Mouse (Mus musculus): ENCODE data around the gene Abl1. TPM values are rescaled to one million over a fixed set of nuclear protein-coding genes. Genes with fewer than 3 reads are reported as not detected.

The Abl1 gene
- polyA plus RNA-seq, 1 experiment from 2014 or later, result 43.7 TPM

DNA sequence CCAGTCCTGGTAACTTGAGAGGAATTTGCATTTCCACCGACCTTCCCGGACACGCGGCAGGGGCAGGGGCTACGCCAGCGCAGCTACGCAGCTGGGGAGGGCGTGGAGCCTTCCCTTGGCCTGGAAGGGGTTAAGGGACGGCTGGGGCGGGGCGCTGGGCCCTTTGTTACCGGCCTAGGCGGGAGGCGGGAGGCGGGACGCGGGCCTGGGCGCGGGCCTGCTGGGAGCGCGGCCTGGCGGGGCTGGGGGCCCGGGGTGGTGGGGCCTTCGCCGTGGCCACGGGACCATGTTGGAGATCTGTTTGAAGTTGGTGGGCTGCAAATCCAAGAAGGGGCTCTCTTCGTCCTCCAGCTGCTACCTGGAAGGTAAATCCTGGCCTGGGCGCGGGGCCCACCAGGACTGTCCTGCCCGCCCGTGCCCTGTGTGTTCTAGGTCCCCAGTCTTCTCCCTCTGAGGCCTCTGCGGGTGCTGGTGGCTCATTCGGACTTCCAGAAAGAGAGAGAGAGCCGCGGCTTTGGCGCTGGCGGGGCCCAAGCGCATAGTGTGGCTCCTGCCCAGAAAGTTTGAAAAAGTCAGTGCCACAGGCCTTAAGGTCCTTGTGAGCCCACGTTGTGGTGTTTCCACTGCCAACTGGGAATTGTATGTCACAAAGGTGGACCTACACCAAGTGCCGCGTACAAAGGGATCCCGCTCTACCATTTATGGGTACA is 71.7 kb downstream of the Abl1 start:
- Histone ChIP-seq H3K27ac (ENCODE audit: low read length) (peak overlapping the region; percentile 97), H3K4me2 (replicated peaks; ENCODE audit: low read depth, low read length) (peak overlapping the region; percentile 87), H3K9ac (replicated peaks; ENCODE audit: low read length) (peak overlapping the region; percentile 99), H3K4me1 (ENCODE audit: insufficient read depth, low read length) (peaks cover 43% of the 10 kb centered on the region), H3K4me3 (ENCODE audit: low read length) (peak overlapping the region; percentile 88), H3K27me3 (ENCODE audit: insufficient read depth, low read length) (no peaks in the 10 kb centered on the region), H3K9me3 (ENCODE audit: low read length) (no peaks in the 10 kb centered on the region), H3K36me3 (ENCODE audit: insufficient read depth, low read length) (no peaks in the 10 kb centered on the region)
- WGBS, result 0% methylated on average over 29 of the region's 42 CpGs
- peak; percentile 94 for ATAC-seq (ENCODE audit: low FRiP score, low TSS enrichment)

DNA sequence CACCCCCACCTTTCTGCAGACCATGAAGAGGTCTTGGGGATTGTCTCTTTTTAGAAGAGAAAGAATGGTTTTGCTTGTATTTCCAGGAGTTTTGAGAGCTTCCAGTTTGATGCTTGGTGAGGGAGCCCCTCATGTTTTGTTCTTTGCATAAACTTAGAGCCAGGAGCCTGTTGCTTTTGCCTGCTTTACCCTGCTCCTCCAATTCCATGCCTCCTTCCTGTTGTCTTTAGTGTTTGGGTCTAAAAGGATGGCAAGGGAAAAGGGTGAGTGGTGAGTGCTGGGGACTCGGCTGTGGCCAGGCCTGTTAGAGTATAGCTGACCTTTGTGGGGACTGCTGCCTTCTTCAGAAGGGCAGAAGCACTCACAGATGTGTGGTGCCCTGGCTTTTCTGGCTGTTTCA is 72.3 kb downstream of the Abl1 start:
- no peak for ATAC-seq (ENCODE audit: low FRiP score, low TSS enrichment)
- Histone ChIP-seq H3K9me3 (ENCODE audit: low read length) (no peaks in the 10 kb centered on the region), H3K27ac (ENCODE audit: low read length) (peak overlapping the region; percentile 97), H3K4me2 (replicated peaks; ENCODE audit: low read depth, low read length) (peak overlapping the region; percentile 87), H3K27me3 (ENCODE audit: insufficient read depth, low read length) (no peaks in the 10 kb centered on the region), H3K4me3 (ENCODE audit: low read length) (peak overlapping the region; percentile 88), H3K36me3 (ENCODE audit: insufficient read depth, low read length) (no peaks in the 10 kb centered on the region), H3K4me1 (ENCODE audit: insufficient read depth, low read length) (peaks cover 48% of the 10 kb centered on the region), H3K9ac (replicated peaks; ENCODE audit: low read length) (peak overlapping the region; percentile 99)
- WGBS, result 0% methylated on average over 1 of the region's 1 CpGs

DNA sequence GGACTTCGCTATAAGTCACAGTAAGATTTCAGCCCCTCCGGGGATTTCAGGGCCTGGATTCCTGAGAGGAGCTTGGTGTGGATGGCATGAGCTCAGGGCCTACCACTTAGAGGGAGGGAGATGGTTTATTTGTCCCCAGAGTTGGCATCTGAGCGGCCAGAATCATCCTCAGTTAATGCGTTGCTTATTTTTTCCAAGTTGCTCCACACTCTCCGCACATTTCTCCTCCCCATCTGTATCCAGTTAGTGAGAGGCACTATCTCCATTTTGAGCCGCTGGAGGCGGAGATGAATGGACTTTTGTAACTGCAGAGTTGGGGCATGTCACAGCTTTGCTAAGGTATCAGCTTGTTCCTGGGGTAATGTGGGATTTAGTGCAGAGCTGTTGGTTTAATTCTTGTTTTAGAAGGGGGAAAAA is 72.9 kb downstream of the Abl1 start:
- H3K9me3 ChIP-seq (ENCODE audit: low read length), result no peaks in the 10 kb centered on the region
- WGBS, result 4% methylated on average over 7 of the region's 7 CpGs
- peak overlapping the region; percentile 97 for H3K27ac ChIP-seq (ENCODE audit: low read length)
- peak overlapping the region; percentile 99 for H3K9ac ChIP-seq (replicated peaks; ENCODE audit: low read length)
- H3K27me3 ChIP-seq (ENCODE audit: insufficient read depth, low read length), result no peaks in the 10 kb centered on the region
- peak overlapping the region; percentile 88 for H3K4me3 ChIP-seq (ENCODE audit: low read length)
- H3K4me1 ChIP-seq (ENCODE audit: insufficient read depth, low read length), result peaks cover 54% of the 10 kb centered on the region
- no peak for ATAC-seq (ENCODE audit: low FRiP score, low TSS enrichment)
- peak overlapping the region; percentile 87 for H3K4me2 ChIP-seq (replicated peaks; ENCODE audit: low read depth, low read length)
- no peaks in the 10 kb centered on the region for H3K36me3 ChIP-seq (ENCODE audit: insufficient read depth, low read length)

DNA sequence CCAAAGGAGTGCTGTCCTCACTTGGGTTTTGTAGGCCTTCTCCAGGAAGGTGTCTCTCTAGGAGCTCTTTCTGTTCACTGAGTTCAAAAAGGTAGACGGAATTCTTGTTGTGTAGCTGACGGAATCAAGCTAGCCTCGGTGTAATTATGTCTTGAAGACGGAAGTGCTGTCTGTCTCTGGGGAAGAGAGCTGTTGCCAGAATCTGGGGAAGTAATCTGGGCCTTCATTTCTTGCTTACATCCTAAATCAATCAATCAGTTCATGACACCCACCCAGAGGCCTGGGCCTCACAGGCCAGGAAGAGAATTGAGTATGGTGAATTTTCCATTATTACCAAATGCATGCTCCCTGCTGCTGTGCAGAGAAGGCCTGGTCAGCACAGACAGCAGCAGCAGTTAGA is 73.4 kb downstream of the Abl1 start:
- Histone ChIP-seq H3K36me3 (ENCODE audit: insufficient read depth, low read length) (no peaks in the 10 kb centered on the region), H3K9me3 (ENCODE audit: low read length) (no peaks in the 10 kb centered on the region), H3K9ac (replicated peaks; ENCODE audit: low read length) (peak overlapping the region; percentile 99), H3K27ac (ENCODE audit: low read length) (peak overlapping the region; percentile 97; the same call in 1 of the 2 replicates), H3K4me1 (ENCODE audit: insufficient read depth, low read length) (peaks cover 54% of the 10 kb centered on the region), H3K27me3 (ENCODE audit: insufficient read depth, low read length) (no peaks in the 10 kb centered on the region), H3K4me3 (ENCODE audit: low read length) (peak overlapping the region; percentile 88), H3K4me2 (replicated peaks; ENCODE audit: low read depth, low read length) (peak overlapping the region; percentile 87)
- WGBS, result 2% methylated on average over 4 of the region's 4 CpGs
- ATAC-seq (ENCODE audit: low FRiP score, low TSS enrichment), result no peak

DNA sequence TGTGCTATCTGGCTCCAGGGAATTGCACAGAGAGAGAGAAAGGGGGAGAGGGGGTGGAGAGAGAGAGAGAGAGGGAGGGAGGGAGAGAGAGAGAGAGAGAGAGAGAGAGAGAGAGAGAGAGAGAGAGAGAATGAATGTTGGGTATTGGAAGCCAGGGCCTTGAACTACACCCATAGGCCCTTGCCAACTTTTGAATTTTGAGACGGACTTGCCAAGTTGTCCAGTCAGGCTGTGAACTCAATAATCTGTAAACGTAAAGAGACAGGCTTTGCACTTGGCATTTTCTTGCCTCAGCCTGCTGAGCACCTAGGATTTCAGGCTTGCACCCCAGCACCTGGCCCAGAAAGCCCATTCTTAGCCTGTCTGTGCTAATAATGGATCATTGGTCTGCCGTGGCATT is 74.0 kb downstream of the Abl1 start:
- Histone ChIP-seq H3K4me2 (replicated peaks; ENCODE audit: low read depth, low read length) (peak overlapping the region; percentile 87), H3K4me3 (ENCODE audit: low read length) (peak overlapping the region; percentile 88), H3K9ac (replicated peaks; ENCODE audit: low read length) (peak overlapping the region; percentile 99), H3K27ac (ENCODE audit: low read length) (peak overlapping the region; percentile 97; the same call in 1 of the 2 replicates), H3K36me3 (ENCODE audit: insufficient read depth, low read length) (no peaks in the 10 kb centered on the region), H3K9me3 (ENCODE audit: low read length) (no peaks in the 10 kb centered on the region), H3K4me1 (ENCODE audit: insufficient read depth, low read length) (peaks cover 52% of the 10 kb centered on the region), H3K27me3 (ENCODE audit: insufficient read depth, low read length) (no peaks in the 10 kb centered on the region)
- ATAC-seq (ENCODE audit: low FRiP score, low TSS enrichment), result no peak
- WGBS, result 41% methylated on average over 3 of the region's 3 CpGs

DNA sequence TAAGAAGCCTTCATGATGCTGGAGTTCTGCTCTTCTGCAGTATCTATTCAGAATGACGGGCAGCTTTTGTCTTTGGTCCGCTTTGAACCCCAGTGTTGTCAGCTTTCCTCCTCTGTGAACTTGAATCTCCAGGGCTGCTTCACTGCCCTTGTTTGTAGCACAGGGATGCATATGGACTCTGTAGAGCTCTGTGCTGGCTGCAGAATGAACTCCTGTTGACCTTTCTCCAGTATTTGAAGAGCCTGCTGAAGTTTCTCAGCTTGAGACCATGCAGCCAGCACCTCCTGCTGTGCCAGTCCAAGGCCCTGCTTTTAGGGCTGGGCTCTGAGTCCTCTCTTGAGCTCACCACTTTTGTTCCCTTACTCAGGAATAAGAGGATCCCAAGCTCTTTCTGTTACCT is 74.7 kb downstream of the Abl1 start:
- Histone ChIP-seq H3K9ac (replicated peaks; ENCODE audit: low read length) (peak overlapping the region; percentile 40; the same call in 1 of the 2 replicates), H3K4me1 (ENCODE audit: insufficient read depth, low read length) (peaks cover 52% of the 10 kb centered on the region)
- WGBS, result 33% methylated on average over 2 of the region's 2 CpGs

DNA sequence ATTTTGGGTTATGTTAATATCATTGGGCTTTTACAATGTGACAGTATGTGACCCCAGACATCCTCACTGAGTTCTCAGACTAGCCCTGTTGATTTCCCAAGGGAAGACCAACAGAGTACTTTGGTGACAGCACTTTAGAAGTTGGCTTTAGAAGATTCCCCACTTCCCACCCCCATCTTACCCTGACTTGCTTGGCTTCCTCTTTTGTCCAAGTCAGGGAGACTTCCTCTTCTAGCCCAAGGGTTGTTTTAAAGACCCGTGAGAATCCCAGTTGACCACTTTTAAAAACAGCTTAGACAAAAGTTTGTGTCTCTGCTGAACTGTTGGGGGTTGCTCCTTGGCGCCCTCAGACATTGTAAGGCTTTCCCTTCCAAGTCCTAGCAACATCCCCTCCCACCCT is 75.1 kb downstream of the Abl1 start:
- H3K9ac ChIP-seq (replicated peaks; ENCODE audit: low read length), result peak overlapping the region; percentile 40; the same call in 1 of the 2 replicates
- WGBS, result 26% methylated on average over 2 of the region's 2 CpGs
- H3K36me3 ChIP-seq (ENCODE audit: insufficient read depth, low read length), result no peaks in the 10 kb centered on the region
- ATAC-seq (ENCODE audit: low FRiP score, low TSS enrichment), result no peak
- no peaks in the 10 kb centered on the region for H3K27me3 ChIP-seq (ENCODE audit: insufficient read depth, low read length)
- H3K4me1 ChIP-seq (ENCODE audit: insufficient read depth, low read length), result peaks cover 55% of the 10 kb centered on the region
- H3K27ac ChIP-seq (ENCODE audit: low read length), result peak overlapping the region; percentile 51
- H3K9me3 ChIP-seq (ENCODE audit: low read length), result no peaks in the 10 kb centered on the region
- peak overlapping the region; percentile 39 for H3K4me2 ChIP-seq (replicated peaks; ENCODE audit: low read depth, low read length)
- no peak overlapping the region; the same call in 1 of the 2 replicates for H3K4me3 ChIP-seq (ENCODE audit: low read length)

More for the DNA sequence above, 74.7 kb downstream of the Abl1 start:
- Histone ChIP-seq H3K4me3 (ENCODE audit: low read length) (peak overlapping the region; percentile 6; the same call in 1 of the 2 replicates), H3K36me3 (ENCODE audit: insufficient read depth, low read length) (no peaks in the 10 kb centered on the region), H3K27me3 (ENCODE audit: insufficient read depth, low read length) (no peaks in the 10 kb centered on the region), H3K9me3 (ENCODE audit: low read length) (no peaks in the 10 kb centered on the region), H3K4me2 (replicated peaks; ENCODE audit: low read depth, low read length) (peak overlapping the region; percentile 39), H3K27ac (ENCODE audit: low read length) (peak overlapping the region; percentile 51)
- no peak for ATAC-seq (ENCODE audit: low FRiP score, low TSS enrichment)

DNA sequence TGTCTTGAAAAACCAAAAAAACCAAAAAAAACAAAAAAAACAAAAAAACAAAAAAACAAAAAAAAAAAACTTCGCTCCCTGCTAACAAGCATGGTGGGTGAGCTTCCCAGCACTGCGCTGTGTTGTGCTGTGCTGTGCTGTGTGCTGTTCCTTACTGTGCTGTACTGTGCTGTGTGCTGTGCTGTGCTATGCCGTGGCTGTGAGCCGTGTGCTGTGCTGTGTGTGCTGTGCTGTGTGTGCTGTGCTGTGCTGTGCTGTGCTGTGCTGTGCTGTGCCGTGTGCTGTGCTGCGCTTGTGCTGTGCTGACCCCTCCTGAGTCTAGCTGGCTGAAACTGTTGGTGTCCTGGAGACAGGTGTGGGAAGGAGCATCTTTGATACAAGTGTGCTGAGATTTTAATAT is 78.9 kb downstream of the Abl1 start:
- Histone ChIP-seq H3K9ac (replicated peaks; ENCODE audit: low read length) (no peak overlapping the region), H3K9me3 (ENCODE audit: low read length) (no peaks in the 10 kb centered on the region), H3K36me3 (ENCODE audit: insufficient read depth, low read length) (no peaks in the 10 kb centered on the region), H3K27ac (ENCODE audit: low read length) (no peak overlapping the region), H3K4me2 (replicated peaks; ENCODE audit: low read depth, low read length) (no peak overlapping the region), H3K4me3 (ENCODE audit: low read length) (no peak overlapping the region), H3K4me1 (ENCODE audit: insufficient read depth, low read length) (peaks cover 78% of the 10 kb centered on the region), H3K27me3 (ENCODE audit: insufficient read depth, low read length) (no peaks in the 10 kb centered on the region)
- WGBS, result 91% methylated on average over 6 of the region's 6 CpGs
- ATAC-seq (ENCODE audit: low FRiP score, low TSS enrichment), result no peak

DNA sequence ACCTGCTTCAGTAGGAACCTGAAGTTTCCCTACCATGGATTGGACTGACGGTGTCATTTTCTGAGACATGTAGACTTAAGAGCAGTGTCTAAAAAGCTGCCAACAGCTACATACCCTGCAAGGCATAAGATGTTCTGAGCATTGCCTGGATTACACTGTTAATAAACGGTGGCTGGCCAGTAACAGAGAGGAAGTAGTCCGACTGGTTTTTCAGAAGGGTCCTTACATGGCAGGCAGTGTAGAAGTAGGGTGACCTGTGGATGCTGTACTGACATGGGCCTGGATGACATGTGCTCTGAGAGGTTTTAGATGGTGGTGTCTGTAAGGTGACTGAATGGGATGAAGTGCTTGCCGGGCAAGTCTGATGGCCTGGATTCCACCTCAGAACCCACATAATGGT is 79.6 kb downstream of the Abl1 start:
- 60% methylated on average over 4 of the region's 4 CpGs for WGBS
- Histone ChIP-seq H3K9me3 (ENCODE audit: low read length) (no peaks in the 10 kb centered on the region), H3K27ac (ENCODE audit: low read length) (no peak overlapping the region), H3K36me3 (ENCODE audit: insufficient read depth, low read length) (no peaks in the 10 kb centered on the region), H3K4me1 (ENCODE audit: insufficient read depth, low read length) (peaks cover 71% of the 10 kb centered on the region), H3K4me3 (ENCODE audit: low read length) (no peak overlapping the region), H3K27me3 (ENCODE audit: insufficient read depth, low read length) (no peaks in the 10 kb centered on the region), H3K9ac (replicated peaks; ENCODE audit: low read length) (no peak overlapping the region), H3K4me2 (replicated peaks; ENCODE audit: low read depth, low read length) (no peak overlapping the region)
- no peak for ATAC-seq (ENCODE audit: low FRiP score, low TSS enrichment)

DNA sequence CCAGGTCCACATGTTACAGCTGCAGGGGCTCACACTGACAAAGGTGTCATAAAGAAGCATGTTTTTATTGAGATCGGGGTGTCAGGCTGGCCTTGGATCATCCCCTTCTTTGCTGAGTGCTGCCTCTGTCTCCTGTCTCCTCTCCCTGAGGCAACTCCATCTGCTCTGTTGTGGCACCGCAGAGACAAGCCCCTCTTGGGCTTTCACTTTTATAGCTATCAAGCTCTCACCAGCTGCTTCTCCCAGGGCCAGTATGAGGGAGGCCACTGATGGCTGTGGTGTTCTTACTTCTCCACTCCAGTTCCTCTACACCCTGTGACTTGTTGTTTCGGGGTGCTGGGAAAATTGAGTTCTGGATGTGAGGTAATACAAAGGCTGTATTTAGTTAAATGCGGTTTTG is 80.9 kb downstream of the Abl1 start:
- no peak overlapping the region for H3K4me3 ChIP-seq (ENCODE audit: low read length)
- peak overlapping the region; percentile 92 for H3K27ac ChIP-seq (ENCODE audit: low read length)
- H3K27me3 ChIP-seq (ENCODE audit: insufficient read depth, low read length), result no peaks in the 10 kb centered on the region
- peaks cover 61% of the 10 kb centered on the region for H3K4me1 ChIP-seq (ENCODE audit: insufficient read depth, low read length)
- ATAC-seq (ENCODE audit: low FRiP score, low TSS enrichment), result no peak
- H3K36me3 ChIP-seq (ENCODE audit: insufficient read depth, low read length), result no peaks in the 10 kb centered on the region
- 29% methylated on average over 4 of the region's 4 CpGs for WGBS
- 0 out of 2 replicates have a peak overlapping the region, but pooled peaks have one; percentile 4 for H3K9ac ChIP-seq (replicated peaks; ENCODE audit: low read length)
- H3K9me3 ChIP-seq (ENCODE audit: low read length), result no peaks in the 10 kb centered on the region
- H3K4me2 ChIP-seq (replicated peaks; ENCODE audit: low read depth, low read length), result peak overlapping the region; percentile 31

All from kidney, embryonic 16.5 days (tissue).